Mouse (Mus musculus) bone marrow, adult 2 months (tissue): ENCODE results near the gene Zcwpw1. TPM values are rescaled to one million over a fixed set of nuclear protein-coding genes. Genes with fewer than 3 reads are reported as not detected.

Experiments used
- H3K27ac ChIP-seq: fragments of 200-500 bp; 2 replicates; pipeline ENCODE4 v1.5.1; 2012; ENCODE audit warnings: low read depth, mild to moderate bottlenecking, control low read depth, inconsistent platforms, low read length; ENCODE audit not compliant: control insufficient read depth, poor library complexity, insufficient read depth
- H3K4me1 ChIP-seq: fragments of 200-500 bp; 2 replicates; pipeline ENCODE4 v1.6.1; 2011; ENCODE audit warnings: low read length; ENCODE audit not compliant: control insufficient read depth, insufficient read depth
- H3K4me3 ChIP-seq: fragments of 200-500 bp; replicated peaks from 2 replicates; pipeline ENCODE3; 2011; ENCODE audit warnings: mild to moderate bottlenecking, low read depth, low read length, control low read depth; ENCODE audit not compliant: control insufficient read depth
- CTCF ChIP-seq: fragments of 200-500 bp; IDR thresholded peaks from 2 replicates; pipeline ENCODE4 v1.5.1; 2011; ENCODE audit warnings: low read length, control low read depth; ENCODE audit not compliant: control insufficient read depth, insufficient read depth
- POLR2A ChIP-seq: fragments of 200-500 bp; IDR thresholded peaks from 2 replicates; pipeline ENCODE4 v1.6.1; 2011; ENCODE audit warnings: low read depth, mild to moderate bottlenecking, control low read depth, low read length, borderline replicate concordance; ENCODE audit not compliant: control insufficient read depth
- WGBS: fragments of 180-500 bp; shearing (Covaris S2); methylation state at CpG from one replicate; pipeline ENCODE4 v1.1.7; 2018; 5-methylcytosine and 5-hydroxymethylcytosine counted together
- polyA plus RNA-seq: library from polyadenylated mRNA; stranded (reverse); fragments of >200 nt; gene quantifications from 2 replicates; pipeline ENCODE4 v1.2.4, GENCODE M21; 2011; ENCODE audit warnings: low replicate concordance; ENCODE audit not compliant: missing spikeins, insufficient read depth, insufficient read length

The Zcwpw1 gene
- polyA plus RNA-seq, 1 experiment: 18.7 TPM

DNA sequence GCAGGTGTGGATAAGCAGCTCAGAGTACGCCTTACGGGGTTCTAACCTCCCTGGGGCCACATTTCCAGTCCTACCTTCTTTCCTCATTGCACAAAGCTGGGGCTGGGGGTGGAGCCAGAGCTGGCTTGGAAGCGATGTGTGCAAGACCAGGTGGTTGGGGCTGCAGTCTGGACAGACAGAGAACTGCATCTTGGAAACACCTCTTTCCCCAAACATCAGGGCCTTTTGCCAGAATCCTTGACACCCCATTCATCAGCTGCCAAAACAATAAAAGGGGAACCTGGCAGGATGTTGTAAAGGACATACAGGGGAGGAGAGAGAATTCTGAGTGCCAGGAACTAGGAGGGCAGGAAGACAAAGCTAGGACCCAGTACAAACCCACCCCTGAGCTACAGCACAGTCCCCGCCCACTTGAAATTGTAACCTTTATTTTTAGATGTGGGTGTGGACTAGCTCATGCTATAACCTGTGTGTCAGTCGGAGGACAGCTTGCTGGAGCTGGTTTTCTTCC lies 11.1 kb upstream of the Zcwpw1 start:
- WGBS: 4% methylated on average over 5 of the region's 5 CpGs
- Histone ChIP-seq H3K4me1 (peaks cover 3% of the 10 kb centered on the region; the same call in 1 of the 2 replicates), H3K4me3 (no peak overlapping the region), H3K27ac (no peak overlapping the region)
- no peak for TF ChIP-seq CTCF
- TF ChIP-seq POLR2A: no peak

DNA sequence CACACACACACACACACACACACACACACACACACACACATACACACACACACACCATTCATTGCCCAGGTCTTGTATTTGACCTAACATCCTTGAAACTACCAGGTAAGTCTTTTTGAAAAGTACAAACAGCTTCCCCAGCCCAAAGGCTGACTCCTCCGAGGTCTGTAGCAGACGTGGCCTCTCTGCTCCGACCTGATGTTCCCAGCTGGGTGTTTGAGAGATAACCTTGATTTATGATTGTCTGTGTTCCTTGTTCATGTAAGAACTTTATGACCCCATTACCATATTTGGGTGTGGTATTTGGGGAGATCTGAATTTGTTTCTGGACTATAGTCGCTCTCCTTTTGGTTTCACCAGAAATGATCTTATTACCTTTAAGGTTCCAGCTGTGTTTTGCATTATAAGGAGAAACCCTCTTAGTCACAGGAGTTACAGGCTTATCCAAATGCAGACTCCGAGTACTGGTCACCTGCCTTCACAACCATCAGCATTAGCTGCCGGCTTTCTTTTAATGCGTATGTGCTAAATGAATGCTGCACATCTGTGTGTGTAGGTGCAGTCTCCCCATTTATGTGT lies 10.2 kb upstream of the Zcwpw1 start:
- H3K4me3 ChIP-seq: no peak overlapping the region
- TF ChIP-seq POLR2A (no peak), CTCF (no peak)
- WGBS: 67% methylated on average over 7 of the region's 7 CpGs
- H3K4me1 ChIP-seq: peaks cover 3% of the 10 kb centered on the region; the same call in 1 of the 2 replicates
- no peak overlapping the region for H3K27ac ChIP-seq

DNA sequence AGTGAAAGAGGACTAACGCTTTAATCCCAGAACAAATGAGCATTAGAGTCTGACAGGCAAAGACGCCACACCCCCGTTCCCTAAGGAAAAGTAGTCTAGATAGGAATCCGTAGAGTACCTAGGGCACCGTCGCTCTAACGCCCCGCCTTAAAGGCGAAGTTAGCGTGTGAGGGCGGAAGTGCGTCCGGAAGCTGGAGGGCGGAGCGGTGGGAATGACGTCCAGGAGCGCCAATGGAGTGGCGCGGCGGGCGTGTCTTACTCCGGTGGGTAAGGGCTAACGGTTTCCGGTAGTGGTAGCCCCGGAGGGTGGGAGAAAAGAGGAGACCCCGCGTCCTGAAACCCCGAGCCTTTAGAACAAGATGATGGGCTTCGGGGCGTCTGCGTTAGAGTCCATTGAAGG lies 9.0 kb upstream of the Zcwpw1 start, which contains the start of gene Ppp1r35:
Gene Ppp1r35, plus strand, starts transcription at position 215 of the 400 bp plus-strand sequence.
- Histone ChIP-seq H3K4me3 (peak within 1 kb of the TSS; percentile 79), H3K27ac (peak within 1 kb of the TSS; percentile 91), H3K4me1 (peaks cover 3% of the 10 kb centered on the region; the same call in 1 of the 2 replicates)
- TF ChIP-seq CTCF (no peak), POLR2A (peak; percentile 56; the same call in 1 of the 2 replicates)
- WGBS: under 1% methylated on average over 31 of the region's 31 CpGs

DNA sequence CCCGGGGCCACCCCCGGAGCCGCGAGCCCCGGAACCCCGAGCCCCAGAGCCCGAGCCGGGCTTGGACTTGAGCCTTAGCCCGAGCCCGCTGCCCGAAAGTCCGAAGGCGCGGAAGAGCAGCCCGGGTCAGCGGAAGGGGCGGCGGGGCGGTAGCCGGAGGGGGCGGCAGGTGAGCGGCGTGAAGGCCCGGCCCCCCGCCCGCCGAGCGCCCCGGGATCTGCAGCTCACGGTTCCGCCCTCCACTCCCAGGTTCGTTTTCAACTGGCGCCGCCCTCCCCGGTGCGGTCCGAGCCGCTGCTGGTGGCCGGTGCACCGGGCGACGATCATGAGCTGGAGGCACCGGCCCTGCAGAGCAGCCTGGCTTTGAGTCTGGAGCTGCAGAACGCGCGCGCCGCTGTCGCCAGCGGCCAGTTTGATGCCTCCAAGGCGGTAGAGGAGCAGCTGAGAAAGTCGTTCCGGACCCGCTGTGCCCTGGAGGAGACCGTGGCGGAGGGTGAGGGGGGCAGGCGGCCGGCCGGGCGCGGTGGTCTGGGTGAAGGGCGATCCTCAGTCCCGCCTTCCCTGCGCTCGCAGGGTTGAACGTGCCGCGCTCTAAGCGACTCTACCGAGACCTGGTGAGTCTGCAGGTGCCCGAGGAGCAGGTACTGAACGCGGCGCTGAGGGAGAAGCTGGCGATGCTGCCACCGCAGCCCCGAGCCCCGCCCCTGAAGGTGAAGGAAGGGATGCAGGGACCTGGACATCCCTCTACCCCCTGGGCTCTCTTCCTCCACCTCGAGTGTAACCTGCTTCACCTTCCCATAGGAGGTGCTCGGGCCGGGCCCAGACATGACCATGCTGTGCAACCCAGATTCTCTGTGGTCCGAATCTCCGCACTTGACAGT lies 8.3 kb upstream of the Zcwpw1 start:
- WGBS: under 1% methylated on average over 83 of the region's 83 CpGs
- H3K4me1 ChIP-seq: peaks cover 6% of the 10 kb centered on the region

DNA sequence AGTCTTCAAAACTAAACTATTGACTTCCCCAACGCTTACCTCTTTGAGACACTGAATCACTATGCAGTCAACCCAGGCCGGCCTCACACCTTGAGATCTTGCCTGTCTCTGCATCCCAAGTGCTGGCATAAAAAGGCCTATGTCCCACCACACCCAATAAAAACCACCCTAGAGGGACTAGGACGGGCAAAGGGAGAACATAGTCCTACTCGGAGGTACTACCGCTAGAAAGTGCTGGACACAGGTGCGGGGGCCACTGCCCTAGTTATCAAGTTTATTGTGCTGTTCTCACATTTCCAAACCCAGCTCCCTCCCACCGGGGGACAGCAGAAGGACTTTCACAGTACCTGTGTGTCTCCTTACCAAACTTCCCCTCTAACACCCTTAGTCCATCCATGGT lies 5.9 kb upstream of the Zcwpw1 start:
- Histone ChIP-seq H3K4me1 (peaks cover 11% of the 10 kb centered on the region), H3K4me3 (no peak overlapping the region), H3K27ac (no peak overlapping the region)
- 87% methylated on average over 7 of the region's 7 CpGs for WGBS
- TF ChIP-seq CTCF: no peak
- TF ChIP-seq POLR2A: no peak

More for the DNA sequence above, 8.3 kb upstream of the Zcwpw1 start:
- Histone ChIP-seq H3K27ac (peak overlapping the region; percentile 91), H3K4me3 (peak overlapping the region; percentile 79)
- TF ChIP-seq CTCF: no peak
- TF ChIP-seq POLR2A: peak; percentile 26; the same call in 1 of the 2 replicates

DNA sequence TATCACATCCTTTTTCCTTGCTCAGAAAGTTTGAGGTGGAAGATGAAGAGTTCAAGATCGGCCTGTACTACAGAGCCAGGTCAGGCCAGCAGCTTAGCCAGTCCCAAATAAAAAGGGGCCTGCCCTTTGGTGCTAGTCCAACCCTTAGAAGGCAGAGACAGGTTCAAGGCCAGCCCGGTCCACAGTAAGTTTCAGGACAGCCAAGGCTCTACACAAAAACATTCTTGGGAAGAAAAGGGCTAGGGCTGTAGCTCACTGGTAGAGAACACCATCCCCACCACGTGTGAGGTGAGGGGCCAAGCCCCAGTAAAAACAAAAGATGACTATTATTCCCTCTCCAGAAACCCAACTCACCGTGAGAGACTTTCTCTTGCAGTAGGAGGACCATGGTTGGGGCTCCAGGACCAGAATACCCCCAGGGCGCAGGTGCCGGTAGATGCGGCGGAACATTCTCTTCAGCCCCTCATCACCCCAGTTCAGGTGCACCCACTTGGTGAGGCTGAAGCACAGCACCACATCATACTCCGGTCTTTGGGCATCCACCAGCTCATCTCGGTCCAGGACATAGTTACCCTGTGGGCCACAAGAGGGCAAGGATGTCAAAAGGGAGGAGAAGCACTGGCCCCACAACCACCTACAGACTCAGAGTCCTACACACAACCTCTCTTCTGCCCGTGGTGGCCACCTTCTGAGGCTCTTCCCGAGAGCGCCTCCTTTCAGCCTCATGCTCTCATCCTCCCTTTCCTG lies 4.6 kb upstream of the Zcwpw1 start:
- Histone ChIP-seq H3K27ac (no peak overlapping the region), H3K4me3 (no peak overlapping the region), H3K4me1 (peaks cover 11% of the 10 kb centered on the region)
- no peak for TF ChIP-seq POLR2A
- TF ChIP-seq CTCF: no peak
- 78% methylated on average over 13 of the region's 13 CpGs for WGBS

DNA sequence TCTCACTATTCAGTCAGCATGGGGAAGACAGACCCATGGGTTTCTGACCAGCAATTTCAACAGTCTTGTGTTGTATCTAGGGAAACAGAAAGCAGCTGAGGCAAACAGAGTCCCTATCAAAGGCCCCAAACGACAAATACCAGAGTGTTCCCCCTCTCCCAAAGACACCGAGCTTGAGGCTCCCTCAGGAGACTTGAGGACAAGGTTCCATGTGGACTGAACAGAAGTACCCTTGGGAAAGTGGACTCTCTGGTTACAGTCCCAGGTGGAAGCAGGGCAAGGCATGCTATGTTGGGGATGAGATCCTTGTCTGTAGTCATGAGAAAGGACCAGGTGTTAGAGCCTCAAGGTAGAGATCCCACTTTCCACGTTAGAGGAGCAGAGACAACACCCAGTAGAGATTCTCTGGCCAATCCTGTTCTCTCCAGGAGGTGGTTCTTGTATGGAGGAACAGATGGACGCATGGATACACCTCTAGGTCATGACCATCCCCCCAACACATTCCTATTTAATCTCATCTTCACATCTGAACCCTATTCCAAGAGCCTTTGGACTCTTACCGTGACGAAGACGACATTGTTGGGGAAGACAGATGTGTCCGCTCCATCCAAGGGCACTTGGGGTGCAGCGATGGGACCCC lies 3.6 kb upstream of the Zcwpw1 start:
- no peak overlapping the region for H3K4me3 ChIP-seq
- no peak for TF ChIP-seq POLR2A
- no peak for TF ChIP-seq CTCF
- WGBS: 67% methylated on average over 9 of the region's 9 CpGs
- H3K4me1 ChIP-seq: peaks cover 10% of the 10 kb centered on the region
- H3K27ac ChIP-seq: no peak overlapping the region

DNA sequence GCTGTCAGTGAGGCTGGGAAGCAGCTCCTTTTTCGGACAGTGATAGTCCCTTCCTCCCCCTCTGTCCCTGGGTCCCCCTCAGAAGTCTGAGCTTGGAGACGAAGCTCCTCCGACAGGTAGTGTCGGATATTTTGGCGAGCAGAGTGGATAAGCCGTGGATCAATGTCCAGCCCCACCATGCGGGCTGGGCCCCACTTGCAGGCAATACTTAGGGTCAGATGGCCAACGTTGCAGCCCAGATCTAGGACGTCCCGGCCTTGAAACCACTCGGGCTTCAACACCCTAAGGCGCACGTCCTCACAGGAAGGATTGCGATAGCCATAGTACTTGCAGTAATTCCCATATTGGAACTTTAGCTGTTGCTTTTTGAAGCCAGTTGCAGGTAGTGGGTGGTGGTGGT lies 3.1 kb upstream of the Zcwpw1 start:
- WGBS: 67% methylated on average over 14 of the region's 14 CpGs

More for the DNA sequence above, 3.1 kb upstream of the Zcwpw1 start:
- TF ChIP-seq CTCF (no peak), POLR2A (no peak)
- H3K4me1 ChIP-seq: peaks cover 10% of the 10 kb centered on the region
- H3K4me3 ChIP-seq: peak overlapping the region; percentile 79
- H3K27ac ChIP-seq: peak overlapping the region; percentile 94; the same call in 1 of the 2 replicates
